Mouse (Mus musculus) MEL (cell line): Measurements from ENCODE around the gene Hectd1.

Experiments
- CTCF ChIP-seq, 3 experiments: IDR thresholded peaks in 2 of 3; conservative IDR thresholded peaks in 1 of 3; 2 replicates each; pipeline ENCODE4 v1.5.1; 2011 to 2012; ENCODE audit warnings: low read length in 3 of 3, low read depth in 2 of 3, mild to moderate bottlenecking in 2 of 3, improper control_type of control experiment in 1 of 3, inconsistent platforms in 1 of 3, mixed read lengths in 1 of 3, moderate library complexity in 1 of 3; ENCODE audit not compliant: control insufficient read depth in 1 of 3, insufficient read depth in 1 of 3, poor library complexity in 1 of 3, severe bottlenecking in 1 of 3
- EP300 ChIP-seq, 2 experiments: IDR thresholded peaks; 2 replicates each; pipeline ENCODE4 v1.6.1; 2011; ENCODE audit warnings: improper control_type of control experiment in 2 of 2, low read length in 2 of 2, low read depth in 1 of 2, mild to moderate bottlenecking in 1 of 2
- GATA1 ChIP-seq: IDR thresholded peaks from 2 replicates; pipeline ENCODE4 v1.6.1; 2011; ENCODE audit warnings: low read depth, low read length, improper control_type of control experiment
- MAZ ChIP-seq: IDR thresholded peaks from 2 replicates; pipeline ENCODE4 v1.6.1; 2012; ENCODE audit warnings: low read depth, mild to moderate bottlenecking, inconsistent platforms, low read length, improper control_type of control experiment
- MXI1 ChIP-seq: IDR thresholded peaks from 2 replicates; pipeline ENCODE4 v1.6.1; 2011; ENCODE audit warnings: mild to moderate bottlenecking, low read depth, low read length, improper control_type of control experiment
- POLR2A ChIP-seq, 2 experiments: IDR thresholded peaks; 2 replicates each; pipeline ENCODE4 v1.6.1; 2011 to 2012; ENCODE audit warnings: low read length in 2 of 2, mild to moderate bottlenecking in 2 of 2, control low read depth in 1 of 2, improper control_type of control experiment in 1 of 2, low read depth in 1 of 2, moderate library complexity in 1 of 2; ENCODE audit not compliant: control insufficient read depth in 1 of 2, insufficient read depth in 1 of 2, poor library complexity in 1 of 2
- SMC3 ChIP-seq: IDR thresholded peaks from 2 replicates; pipeline ENCODE4 v1.6.1; 2011; ENCODE audit warnings: low read depth, low read length, improper control_type of control experiment
- TBP ChIP-seq: IDR thresholded peaks from 2 replicates; pipeline ENCODE4 v1.8.0; 2011; ENCODE audit warnings: low read depth, low read length, improper control_type of control experiment
- USF2 ChIP-seq, 2 experiments: IDR thresholded peaks; 2 replicates each; pipeline ENCODE4 v1.6.1; 2011 to 2012; ENCODE audit warnings: improper control_type of control experiment in 2 of 2, low read length in 2 of 2, borderline replicate concordance in 1 of 2, inconsistent platforms in 1 of 2, low read depth in 1 of 2, mild to moderate bottlenecking in 1 of 2; ENCODE audit not compliant: insufficient read depth in 1 of 2

- TF ChIP-seq CTCF (IDR thresholded peaks at IDR 0.05 in 2 of 3, conservative IDR thresholded peaks at IDR 0.05 in 1 of 3; ENCODE audit: control insufficient read depth in 1 of 3, insufficient read depth in 1 of 3, low read depth in 2 of 3, low read length in 3 of 3, poor library complexity in 1 of 3, severe bottlenecking in 1 of 3) (no peak), POLR2A (IDR thresholded peaks at IDR 0.05; ENCODE audit: control insufficient read depth in 1 of 2, insufficient read depth in 1 of 2, low read depth in 1 of 2, low read length in 2 of 2, poor library complexity in 1 of 2) (no peak), TBP (no peak), EP300 (IDR thresholded peaks at IDR 0.05; ENCODE audit: low read depth in 1 of 2, low read length in 2 of 2) (no peak), MXI1 (no peak), SMC3 (no peak), GATA1 (no peak), MAZ (no peak), USF2 (IDR thresholded peaks at IDR 0.05; ENCODE audit: borderline replicate concordance in 1 of 2, insufficient read depth in 1 of 2, low read depth in 1 of 2, low read length in 2 of 2) (no peak)
Observed at GRCm38 (mm10) chr12:51831296-51831695, 2.0 kb upstream of the Hectd1 start.
